Mouse (Mus musculus): Measurements from ENCODE around the gene Pou3f1.

DNA sequence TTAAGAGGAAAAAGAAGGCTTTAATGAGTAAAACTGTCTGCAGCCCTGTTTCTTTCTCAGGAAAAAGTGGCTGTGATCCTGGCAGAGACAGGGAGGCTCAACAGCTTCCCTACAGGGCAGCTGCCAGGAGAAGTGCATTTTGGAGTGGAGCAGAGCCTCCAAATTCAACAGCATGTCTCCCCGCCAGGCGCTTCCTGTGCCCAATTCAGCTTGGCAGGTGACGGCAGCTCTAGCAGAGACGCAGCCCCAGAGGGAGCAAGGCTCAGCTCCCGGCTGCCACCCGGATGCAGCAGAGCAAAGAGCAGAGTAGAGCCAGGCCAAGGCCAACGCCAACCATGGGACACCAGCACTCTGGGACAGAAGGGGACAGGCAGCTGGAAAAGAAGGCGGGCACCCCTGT is 49.4 kb upstream of the Pou3f1 start:
- no peak for TF ChIP-seq CTCF (IDR thresholded peaks at IDR 0.05; ENCODE audit: low read depth, low read length)
- no peak for TF ChIP-seq POLR2A (IDR thresholded peaks at IDR 0.05; ENCODE audit: insufficient read depth, low read length)
- TF ChIP-seq EP300 (IDR thresholded peaks at IDR 0.05; ENCODE audit: insufficient read depth, low read depth, low read length) = no peak
